Mouse (Mus musculus) NIH3T3 (cell line): ENCODE measurements around the gene Map4k3.

Experiments
- DNase-seq: peaks from one replicate; pipeline ENCODE4 v3.0.0-alpha.2; 2012; ENCODE audit warnings: low read depth

Map4k3 gene

DNA sequence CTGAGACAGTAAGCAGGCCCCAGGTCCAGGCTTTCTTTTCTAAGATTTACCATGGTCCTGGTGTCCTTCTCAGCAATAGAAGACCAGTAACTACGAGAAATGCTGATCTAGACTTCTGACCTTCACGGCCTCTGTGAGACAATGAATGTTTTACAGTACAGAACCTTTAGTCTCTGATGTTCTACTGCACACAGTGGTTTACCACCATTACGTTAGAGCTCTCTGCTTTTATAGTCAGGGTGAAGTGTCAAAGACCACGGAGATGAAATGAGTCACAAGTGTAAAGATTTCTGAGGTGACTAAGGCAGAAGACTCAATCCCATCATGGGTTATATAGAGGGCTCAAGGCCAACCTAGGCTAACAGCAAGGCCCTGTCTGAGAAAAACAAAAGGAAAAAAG is 95.9 kb downstream of the Map4k3 start:
- DNase-seq = no peak

DNA sequence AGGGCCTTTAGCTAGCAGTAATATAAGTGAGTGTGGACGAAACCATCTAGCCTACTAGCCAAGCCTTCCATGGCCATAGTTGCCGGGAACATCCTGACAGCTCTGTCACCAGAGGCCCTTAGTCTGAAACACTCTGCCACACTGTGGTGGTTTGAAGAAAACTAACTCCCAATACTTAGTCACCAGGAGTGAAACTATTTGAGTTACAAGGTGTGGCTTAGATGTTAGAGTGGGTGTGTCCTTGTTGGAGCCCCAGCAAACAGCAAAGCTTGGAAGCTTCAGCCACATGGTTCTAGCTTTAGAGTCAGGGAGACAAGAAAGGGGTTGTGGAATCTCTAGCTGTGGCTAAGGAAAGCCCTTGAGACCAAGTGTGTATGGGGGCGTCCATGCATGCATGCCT is 97.3 kb downstream of the Map4k3 start:
- no peak for DNase-seq

DNA sequence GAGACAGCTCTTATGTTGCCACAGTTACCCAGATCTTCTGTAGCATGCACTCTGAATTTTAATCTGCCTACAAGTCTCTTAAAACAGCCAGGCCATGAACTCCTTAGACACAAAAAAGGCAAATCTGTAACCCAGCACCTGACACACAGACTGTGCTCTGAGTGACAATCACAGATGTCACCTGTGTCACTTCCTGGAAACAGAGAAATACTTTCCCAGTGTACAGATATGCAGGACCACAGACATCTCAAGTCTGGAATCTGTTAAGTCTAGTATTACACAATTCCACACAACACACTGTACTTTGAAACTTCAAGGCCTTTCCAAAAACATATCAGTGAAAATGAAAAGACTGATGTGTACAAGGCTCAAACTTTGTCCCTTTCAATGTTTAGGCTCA is 103.3 kb downstream of the Map4k3 start:
- no peak for DNase-seq

DNA sequence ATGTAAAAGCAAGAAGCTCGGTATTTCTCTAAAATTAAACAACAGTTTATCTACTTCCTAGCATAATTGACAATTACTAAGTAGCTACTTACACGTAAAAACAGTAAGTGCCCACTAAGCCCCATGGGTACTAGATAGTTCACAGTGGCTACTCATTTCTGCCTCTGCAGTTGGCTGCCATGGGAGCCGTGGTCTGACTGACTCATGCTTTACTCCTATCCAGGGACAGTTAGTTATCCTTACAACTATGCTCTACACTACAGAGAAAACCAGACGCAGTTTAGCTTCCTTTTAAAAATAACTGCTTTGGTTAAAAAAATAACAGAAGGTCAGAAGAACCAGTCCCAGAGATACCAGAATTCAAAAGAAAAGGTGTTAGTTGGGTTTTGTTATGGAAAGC is 106.6 kb downstream of the Map4k3 start:
- peak; percentile 38 for DNase-seq

DNA sequence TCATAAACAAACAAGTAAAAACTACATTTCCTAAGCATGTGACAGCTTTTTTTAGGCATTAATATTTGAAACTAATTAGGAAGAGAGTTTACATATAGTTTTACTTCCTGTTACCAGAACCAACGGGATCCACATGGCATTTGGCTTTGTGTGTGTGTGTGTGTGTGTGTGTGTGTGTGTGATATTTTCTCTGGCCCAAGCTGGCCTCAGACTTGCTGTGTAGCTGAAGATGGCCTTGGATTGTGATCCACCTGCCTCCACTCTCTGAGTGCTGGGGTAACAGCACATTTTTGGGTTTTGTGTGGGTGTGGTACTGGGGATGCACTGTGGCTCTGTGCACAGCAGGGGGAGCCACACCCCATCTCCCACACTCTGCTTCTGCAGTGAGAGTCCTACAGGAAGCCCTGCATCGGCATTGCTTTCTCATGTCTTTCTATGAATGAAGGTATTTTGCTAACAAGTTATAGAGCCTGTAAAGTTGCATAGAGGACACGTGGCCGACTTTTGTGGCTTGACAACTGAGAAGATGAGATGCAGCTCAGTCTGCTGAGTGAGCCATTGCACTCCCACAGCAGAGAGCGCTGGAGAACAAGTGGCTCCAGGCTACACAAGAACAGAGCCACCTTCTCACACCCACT is 107.4 kb downstream of the Map4k3 start:
- peak; percentile 80 for DNase-seq

DNA sequence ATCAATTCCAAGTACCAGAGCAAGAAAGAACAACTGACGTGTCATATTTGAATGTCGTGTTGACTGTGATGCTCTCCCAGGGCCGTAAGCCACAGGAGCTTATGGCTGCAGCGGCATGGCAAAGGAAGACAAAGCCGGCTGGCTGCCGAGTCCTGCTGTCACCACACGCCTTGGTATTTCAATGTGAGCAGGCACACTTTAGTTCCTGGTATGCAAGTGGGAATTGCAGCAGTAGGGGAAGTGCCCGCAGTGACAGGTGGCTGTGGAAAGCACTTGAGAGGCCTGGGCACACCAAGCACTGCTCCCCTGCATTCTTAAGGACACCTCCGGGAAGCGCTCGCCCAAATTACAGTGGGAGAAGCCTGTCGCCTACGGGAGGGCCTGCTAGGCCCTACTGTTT is 108.7 kb downstream of the Map4k3 start:
- no peak for DNase-seq

DNA sequence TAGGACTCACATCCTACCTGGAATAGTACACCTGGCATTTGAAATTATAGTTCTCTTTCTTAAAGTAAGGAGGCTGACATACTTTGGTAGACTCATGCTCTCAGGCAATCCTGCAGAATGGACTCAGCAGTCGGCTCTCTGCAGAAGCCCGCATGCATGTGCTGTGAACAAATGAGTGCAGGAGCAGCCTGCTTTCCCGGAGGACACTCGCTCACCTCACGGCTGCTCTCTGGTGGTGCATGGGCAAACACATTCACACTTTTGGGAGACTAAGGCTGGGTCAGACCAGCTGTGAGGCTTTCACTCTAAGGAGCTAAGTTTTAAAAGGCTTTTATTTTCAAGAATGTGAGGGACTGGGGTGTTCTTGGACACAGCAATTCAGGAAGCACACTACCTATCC is 109.4 kb downstream of the Map4k3 start:
- no peak for DNase-seq

DNA sequence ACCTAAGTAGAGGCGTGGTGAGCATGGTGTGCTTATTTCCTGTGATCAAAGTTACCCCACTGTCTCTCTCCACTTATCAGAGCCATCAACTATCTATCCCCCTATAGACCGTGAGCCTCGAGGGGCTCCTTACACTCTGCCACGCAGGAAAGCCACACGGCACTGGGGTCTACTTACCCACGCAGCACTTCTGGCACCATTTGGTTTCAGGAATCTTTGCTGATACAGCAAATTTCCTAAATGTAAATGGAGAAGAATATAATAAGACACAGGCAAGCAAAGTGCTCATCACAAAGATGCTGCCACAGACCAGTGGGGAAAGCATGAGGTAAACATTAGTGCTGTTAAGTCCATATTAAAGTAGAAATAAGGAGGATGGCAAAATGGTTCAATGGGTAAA is 124.5 kb downstream of the Map4k3 start:
- DNase-seq = no peak

DNA sequence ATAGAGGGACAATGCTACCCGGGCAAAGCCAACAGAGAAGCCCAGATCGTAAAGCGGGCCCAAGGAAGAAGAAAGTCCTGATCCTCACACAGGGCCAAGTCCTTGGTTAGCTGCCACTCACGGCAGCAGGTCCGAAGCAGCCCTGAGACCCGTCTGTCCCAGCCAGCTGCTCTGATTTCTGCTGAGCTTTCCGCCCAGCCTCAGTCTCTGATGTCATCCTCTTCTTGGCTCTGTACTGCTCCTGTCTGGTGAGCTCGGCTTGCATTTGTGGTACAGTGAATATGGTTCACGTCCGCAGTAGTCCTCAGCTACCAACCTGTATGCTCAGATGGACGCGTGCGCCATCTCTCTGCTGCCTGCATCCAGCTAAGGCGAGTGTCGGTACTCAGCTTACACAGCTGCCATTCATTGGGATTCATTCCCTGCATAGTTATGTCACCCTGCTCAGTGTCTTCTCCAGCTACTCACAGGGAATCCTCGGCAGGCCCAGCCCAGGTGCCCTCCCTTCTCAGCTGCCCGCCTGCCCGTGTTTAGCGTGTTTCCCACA is 125.1 kb downstream of the Map4k3 start:
- DNase-seq = no peak

DNA sequence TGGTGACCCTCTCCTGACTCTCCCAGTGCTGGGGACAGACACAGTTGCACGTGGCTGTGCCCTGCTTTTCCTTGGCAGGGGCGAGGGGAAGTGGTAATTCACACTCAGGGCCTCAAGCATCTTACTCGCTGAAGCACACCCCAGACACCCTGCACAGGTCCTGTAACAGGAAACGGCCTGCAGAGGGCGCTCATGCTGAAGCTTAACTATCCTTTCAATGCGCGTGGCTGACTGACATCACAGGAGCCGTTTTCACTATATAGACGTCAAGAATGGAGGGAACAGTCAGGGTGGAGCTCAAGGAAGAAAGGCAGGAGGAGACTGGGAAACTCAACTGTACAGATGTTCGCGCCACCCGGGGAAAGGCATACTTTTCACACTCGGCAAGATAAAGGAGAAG is 126.9 kb downstream of the Map4k3 start:
- peak; percentile 59 for DNase-seq

DNA sequence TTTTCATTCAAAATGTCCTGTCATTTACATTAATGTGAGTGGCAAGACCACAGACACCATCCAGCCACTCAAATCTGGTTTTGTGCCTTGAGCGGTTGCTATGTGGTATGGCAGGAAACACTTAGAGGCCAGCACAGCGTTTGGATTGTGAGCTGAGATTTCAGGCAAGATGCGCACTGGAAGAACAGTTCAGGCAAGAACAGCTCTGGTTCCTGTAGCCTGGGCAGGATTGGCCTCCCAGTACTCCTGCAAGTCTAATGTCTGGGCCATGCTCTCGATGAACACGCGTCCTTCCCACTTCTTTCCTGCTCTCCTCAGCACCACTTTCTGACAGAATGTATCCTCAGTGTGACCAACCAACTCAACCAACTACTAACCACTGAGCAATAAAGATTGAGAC is 145.2 kb downstream of the Map4k3 start:
- DNase-seq = no peak

DNA sequence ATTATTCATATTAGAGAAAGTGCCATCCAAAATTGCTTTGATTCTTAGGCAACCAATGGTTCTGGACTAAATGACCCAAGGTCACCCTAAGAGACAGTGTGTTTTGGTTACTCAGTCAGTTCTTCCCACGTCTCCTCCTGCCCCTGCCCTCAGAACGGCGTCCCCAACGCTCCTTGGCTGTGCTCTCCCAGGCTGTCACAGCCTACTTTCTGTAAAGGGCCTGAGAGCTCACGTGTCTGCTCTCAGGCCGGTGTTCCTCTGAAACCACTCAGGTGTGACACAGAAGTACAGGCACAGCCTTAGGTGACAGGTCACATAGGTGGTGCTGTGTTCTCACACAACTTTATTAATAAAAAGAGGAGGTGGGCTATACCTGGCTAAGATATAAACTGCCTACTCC is 148.4 kb downstream of the Map4k3 start:
- no peak for DNase-seq

DNA sequence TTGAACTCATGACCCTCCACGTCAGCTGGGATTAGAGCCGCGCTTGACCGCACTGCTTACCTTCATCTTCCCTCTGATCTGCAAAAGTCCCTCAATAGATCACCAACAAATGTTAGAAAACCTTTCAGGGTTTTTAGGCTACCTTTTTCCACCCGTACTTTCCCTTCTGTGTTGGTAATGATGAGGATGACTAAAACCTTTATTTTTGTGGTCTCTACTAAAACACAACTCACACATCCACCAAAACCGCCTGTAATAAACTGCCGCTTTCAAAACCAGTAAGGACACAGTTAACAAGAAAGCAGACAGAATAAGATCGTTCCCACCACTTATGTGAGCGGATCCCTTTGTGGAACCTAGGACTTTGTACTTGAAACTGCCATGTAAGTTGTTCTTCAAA is 149.2 kb downstream of the Map4k3 start:
- DNase-seq = no peak

DNA sequence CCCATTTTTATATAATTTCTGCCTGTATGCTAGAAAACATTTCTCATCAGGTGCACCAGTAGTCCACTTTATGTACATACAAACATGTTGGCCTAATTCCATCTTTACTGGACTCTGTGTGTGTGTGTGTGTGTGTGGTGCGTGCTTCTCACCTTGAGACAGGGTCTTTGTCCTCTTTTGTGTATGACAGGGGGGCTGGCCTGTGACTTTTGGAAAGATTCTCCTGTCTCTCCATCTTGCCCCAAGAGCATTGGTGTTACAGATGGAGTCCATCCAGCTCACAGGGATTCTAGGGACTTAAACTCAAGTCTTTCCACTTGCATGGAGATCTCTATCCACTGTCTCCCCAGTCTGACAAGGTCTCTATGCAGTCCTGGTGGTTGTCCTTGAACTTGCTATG is 150.2 kb downstream of the Map4k3 start:
- no peak for DNase-seq

DNA sequence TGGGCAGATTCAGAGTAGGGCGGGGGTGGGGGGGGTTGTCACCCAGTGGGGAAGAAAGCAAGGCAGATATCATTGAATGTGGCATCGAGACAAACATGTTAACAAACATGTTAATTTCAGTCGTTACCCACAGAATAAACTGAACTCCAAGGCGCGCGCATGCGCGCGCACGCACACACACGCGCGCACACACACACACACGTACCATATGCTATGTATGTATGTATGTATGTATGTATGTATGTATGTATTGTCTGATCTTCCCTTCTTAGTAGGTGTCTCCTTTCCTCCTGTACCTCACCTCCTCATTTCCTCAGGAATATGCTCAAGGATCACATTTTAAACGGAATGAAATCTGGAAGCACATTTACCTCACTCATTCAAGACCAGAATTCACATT is 150.6 kb downstream of the Map4k3 start, which contains the start of gene Cdkl4:
TSS of gene Cdkl4 (minus strand) at position 175 of the 400 bp plus-strand sequence.
- DNase-seq = no peak

DNA sequence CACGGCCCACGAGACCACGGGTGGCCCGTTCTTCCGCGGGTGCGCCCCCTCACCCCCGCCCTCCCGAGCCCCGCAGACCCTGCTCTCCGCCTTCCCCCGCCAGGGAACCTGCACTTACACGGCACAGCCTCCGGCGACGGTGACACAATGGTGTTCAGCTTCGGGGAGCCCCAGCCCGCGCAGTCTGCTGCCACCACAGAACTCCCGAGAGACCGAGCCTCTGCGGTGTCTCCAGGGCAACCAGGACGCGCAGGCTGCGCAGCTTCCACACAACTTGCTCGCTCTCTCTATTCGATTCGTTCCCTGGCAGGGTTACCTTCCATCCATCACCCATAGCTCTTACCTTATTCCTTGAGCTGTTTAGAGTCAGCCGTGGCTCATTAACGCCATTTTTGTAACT is 151.1 kb downstream of the Map4k3 start:
- no peak for DNase-seq

DNA sequence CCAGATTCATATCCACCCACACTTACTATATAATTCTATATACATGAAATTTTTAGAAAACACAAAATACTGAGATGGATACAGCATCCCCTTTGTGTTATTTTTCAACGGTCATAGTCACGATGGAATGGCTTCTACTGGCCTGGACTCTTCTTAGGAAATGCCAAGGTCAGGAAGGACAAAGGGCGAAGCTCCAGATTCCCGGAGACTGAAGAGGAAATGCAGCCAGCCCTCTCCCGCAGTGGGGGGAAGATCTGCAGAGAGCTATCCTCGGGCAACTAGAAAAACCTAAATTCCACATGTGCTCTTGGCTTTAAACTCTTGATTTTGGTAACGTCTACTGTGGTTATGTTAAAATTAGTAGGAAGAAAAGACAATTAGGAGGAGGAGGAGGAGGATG is 153.3 kb downstream of the Map4k3 start:
- DNase-seq = no peak

DNA sequence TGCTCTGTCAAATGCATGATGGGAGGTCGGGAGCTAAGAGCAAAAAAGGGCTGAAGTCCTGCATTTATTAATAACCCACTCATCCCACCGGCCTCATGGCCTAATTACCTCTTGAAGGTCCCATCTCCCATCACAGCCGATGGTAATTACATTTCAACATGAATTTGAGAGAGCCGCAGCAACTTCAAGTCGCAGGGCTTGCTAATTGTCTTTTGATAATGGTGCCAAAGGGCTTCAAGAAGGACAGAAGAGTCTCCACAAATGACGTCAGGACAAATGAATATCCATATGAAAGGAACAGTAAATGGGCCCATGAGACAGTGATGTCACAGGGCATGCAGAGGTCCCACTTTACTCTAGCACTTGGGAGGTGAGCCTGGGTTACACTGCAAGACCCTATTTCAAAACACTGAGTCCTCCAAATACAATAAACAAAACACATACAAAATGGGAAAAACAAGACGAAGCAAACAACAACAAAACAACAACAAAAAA is 153.8 kb downstream of the Map4k3 start:
- no peak for DNase-seq

DNA sequence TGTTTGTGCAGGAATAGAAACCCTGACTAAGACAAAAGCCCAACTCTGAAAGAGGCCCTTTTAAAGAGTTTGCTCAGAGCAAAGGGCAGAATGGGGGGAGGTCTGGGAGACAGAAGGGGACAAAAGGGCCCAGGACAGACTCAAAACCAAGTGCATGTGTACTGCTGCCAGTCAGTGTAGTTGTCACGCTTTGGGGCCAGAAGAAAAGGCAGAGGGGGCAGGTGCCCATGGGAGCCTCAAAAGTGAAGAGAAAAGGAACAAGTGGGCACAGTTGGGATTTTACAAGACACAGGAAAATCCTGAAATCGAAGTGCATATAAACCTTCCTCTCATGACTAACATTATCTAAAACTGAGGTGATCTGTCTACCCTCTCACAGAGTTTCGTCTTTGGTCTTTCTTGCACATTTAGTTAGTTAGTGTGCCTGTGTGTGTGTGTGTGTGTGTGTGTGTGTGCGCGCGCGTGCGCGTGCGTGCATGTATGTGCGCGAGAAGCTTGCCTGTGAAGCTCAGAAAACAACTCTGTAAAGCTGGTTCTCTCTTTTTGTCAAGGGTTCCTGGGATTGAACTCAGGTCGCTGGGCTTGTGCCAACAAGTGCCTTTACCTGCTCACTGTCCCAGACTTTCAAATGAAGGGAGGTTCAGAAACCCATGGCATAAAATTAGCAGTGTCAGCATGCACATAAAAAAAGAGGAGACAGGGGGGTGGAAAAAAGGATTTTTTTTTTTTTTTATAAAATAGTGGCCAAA is 155.9 kb downstream of the Map4k3 start:
- DNase-seq = no peak

DNA sequence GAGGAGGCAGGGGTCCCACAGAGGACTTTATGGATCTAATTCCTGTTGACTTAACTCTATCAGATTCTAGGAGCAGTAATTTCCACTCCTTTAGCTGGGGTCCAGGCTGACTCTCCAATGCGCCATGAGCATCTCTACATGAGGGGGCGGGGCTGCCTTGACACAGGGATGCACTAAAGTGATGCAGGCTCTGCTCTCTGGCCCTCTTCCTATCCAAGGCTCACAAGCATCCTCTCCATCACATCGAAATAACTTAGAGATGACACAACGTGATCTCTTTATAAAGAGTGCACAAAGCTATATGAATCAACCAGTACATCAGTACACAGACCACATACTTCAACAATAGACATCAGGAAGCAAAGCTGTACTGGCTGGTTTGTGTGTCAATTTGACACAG is 156.8 kb downstream of the Map4k3 start:
- no peak for DNase-seq

DNA sequence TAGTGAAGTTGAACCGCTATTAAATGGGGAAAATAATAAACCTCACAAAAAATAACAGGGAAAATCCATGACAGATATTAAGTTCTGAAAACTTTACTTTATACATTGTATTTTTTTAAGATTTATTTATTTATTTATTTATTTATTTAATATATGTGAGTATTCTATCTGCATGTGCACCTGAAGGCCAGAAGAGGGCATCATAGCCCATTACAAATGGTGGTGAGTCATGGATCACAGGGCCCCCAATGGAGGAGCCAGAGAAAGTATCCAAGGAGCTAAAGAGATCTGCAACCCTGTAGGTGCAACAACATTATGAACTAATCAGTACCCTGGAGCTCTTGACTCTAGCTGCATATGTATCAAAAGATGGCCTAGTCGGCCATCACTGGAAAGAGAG is 158.6 kb downstream of the Map4k3 start:
- DNase-seq = peak; percentile 48

DNA sequence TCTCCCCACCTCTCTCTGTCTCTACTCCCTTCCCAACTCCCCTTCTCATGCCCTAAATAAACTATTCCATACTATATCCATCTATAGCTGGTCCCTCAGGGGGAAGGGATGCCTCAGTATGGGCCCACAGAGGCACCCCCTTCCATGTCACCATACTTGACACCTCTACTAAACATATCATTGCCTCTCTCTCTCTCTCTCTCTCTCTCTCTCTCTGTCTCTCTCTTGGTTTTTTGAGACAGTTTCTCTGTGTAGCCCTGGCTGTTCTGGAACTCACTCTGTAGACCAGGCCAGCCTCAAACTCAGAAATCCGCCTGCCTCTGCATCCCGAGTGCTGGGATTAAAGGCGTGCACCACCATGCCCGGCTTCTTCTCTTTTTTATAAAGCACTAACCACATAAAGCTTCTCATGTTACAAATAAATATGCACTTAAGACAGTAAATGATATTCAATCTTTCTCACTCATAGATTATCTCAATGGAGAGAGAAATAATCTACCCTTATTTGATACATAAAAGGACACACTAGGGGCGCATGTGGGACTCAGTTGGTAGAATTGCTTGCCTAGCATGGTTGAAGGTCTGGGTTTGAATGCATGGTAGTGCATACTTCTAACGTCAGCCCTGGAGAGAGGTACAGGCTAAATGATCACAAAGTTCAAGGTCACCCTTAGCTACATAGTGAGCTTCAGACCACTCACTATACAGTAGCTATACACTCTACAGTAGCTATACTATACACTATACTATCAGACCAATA is 159.3 kb downstream of the Map4k3 start:
- no peak for DNase-seq

DNA sequence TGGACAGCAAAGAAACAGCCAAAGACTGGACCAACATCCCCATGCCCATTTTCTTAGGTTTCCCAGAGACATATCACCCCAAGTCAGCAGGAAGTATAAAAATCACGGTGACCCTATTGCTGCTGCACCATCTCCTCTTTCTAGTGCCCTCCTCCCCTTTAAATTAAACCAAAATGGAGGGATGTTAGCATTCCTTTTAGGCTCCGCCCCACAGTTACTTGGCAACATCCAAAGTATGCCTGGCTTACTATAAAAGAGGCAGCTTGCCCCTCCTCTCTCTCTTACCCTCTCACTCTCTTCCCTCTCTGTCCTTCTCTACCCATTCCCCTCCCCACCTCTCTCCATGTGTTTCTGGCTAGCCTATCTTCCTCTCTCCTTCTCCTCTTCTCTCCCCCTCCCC is 159.8 kb downstream of the Map4k3 start:
- DNase-seq = no peak
